Mouse (Mus musculus) neural tube, embryonic 13.5 days (tissue): ENCODE measurements around the gene Trmt61a. TPM values are rescaled to one million over a fixed set of nuclear protein-coding genes. Genes with fewer than 3 reads are reported as not detected.
"Not testable (repeated sequence)": the region's sequence is repeated elsewhere in the genome, so short reads cannot be mapped to it uniquely, and the experiment has no call there.

Source experiments
- ATAC-seq: fragments of 200-750 bp; cut with Nextera tagmentation; 2 replicates; pipeline ENCODE4 v1.8.0; 2017; ENCODE audit warnings: low read depth, mild to moderate bottlenecking, moderate TSS enrichment, moderate library complexity
- H3K27ac ChIP-seq: fragments of 300-500 bp; sonication (generic); replicated peaks from 2 replicates; pipeline ENCODE4 v1.5.1; 2015; ENCODE audit warnings: moderate library complexity, mild to moderate bottlenecking, inconsistent platforms
- H3K27me3 ChIP-seq: fragments of 300-500 bp; sonication (generic); 2 replicates; pipeline ENCODE4 v1.6.1; 2015; ENCODE audit warnings: mild to moderate bottlenecking, inconsistent platforms
- H3K36me3 ChIP-seq: fragments of 300-500 bp; sonication (generic); 2 replicates; pipeline ENCODE4 v1.6.1; 2015; ENCODE audit warnings: mild to moderate bottlenecking, inconsistent platforms
- H3K4me1 ChIP-seq: fragments of 300-500 bp; sonication (generic); replicated peaks from 2 replicates; pipeline ENCODE4 v1.6.1; 2015; ENCODE audit warnings: inconsistent platforms
- H3K4me2 ChIP-seq: fragments of 300-500 bp; sonication (generic); 2 replicates; pipeline ENCODE4 v1.6.1; 2015; ENCODE audit warnings: inconsistent platforms, mild to moderate bottlenecking, moderate library complexity
- H3K4me3 ChIP-seq: fragments of 300-500 bp; sonication (generic); 2 replicates; pipeline ENCODE4 v1.5.1; 2015; ENCODE audit warnings: mild to moderate bottlenecking, inconsistent platforms
- H3K9ac ChIP-seq: fragments of 300-500 bp; sonication (generic); 2 replicates; pipeline ENCODE4 v1.6.1; 2015; ENCODE audit warnings: moderate library complexity, mild to moderate bottlenecking, inconsistent platforms
- H3K9me3 ChIP-seq: fragments of 300-500 bp; sonication (generic); 2 replicates; pipeline ENCODE4 v1.6.1; 2016; ENCODE audit warnings: inconsistent platforms
- WGBS: fragments of 180-500 bp; shearing (Covaris S2); methylation state at CpG from one replicate; pipeline ENCODE4 v1.1.7; 2015; 5-methylcytosine and 5-hydroxymethylcytosine counted together
- polyA plus RNA-seq: library from polyadenylated mRNA; unstranded; fragments of >200 nt; fragmentation: Nextera tagmentation; extraction: Ambion mirVana; gene quantifications from 2 replicates; pipeline ENCODE4 v1.2.1, GENCODE M21; 2015

The Trmt61a gene
- polyA plus RNA-seq = 7.2 and 8.5 TPM in 2 replicates

DNA sequence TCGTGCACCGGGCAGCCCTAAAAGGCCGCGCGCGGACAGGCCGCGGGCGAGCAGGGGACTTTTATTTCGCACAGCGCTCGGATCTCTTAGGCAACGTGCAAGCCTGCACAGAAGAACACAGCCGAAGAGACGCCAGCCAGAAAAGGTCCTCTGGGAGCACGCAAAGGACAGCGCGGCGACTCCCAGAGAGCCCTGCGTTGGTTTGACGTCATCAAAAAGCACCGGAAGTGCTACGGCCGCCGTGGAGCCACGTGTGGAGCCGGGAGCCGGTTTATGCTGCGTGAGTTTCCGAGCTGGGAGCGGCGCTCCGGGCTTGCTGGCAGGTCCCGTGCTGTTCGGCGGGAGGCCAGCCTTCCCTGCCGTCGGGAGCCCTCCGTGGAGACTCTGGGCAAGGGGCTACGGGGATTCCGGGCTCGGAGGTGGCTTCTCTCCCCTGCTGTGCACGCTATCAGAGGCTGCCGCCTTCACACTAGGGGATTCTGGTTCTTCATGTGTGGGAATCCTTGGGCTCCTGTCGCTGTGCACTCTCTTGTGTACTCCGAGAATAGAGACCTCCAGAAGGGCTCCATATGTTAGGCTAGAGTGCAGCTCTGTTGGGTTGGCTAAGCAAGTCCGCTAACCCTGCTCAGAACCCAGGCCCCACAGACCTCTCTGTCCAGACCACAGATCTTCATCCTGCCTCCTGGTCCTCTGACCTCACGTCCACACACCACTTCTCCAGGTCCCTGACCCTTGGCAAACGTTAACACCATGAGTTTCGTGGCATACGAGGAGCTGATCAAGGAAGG lies at the start of gene Trmt61a:
Trmt61a (plus strand) TSS at position 224 of the 788 bp plus-strand sequence.
- under 1% methylated on average over 51 of the region's 51 CpGs for WGBS

DNA sequence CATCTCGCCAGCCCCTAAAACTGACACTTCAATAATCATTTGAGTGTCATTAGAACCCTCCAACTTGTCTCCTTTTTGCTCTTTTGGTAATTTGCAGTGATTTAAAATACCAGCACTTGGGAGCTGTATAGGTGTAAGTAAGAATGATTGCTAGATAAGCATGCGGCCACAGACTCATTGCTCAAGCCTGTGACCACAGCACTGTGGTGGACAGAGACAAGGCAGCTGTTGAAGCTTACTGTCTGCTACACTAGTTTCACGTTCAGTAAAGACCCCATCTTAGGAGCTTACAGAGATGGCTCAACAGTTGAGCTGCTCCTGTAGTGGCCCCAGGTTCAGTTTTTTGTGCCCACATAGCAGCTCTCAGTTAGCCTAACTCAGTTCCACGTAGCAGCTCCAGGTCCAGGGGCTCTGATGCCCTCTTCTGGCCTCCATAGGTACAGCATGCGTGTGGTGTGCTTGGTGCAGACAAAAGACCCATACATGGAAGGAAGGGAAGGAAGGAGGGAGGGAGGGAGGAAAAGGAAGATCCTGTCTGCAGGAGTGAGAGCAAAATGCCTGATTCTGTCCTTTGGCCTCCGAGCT lies 29.8 kb upstream of the Trmt61a start:
- H3K4me2 ChIP-seq = no peak overlapping the region
- no peak overlapping the region; the same call in 1 of the 2 replicates for H3K27ac ChIP-seq
- no peak overlapping the region for H3K4me3 ChIP-seq
- H3K4me1 ChIP-seq = no peaks in the 10 kb centered on the region
- peak; percentile 76; the same call in 1 of the 2 replicates for ATAC-seq
- peaks cover 95% of the 10 kb centered on the region for H3K36me3 ChIP-seq
- WGBS = 56% methylated on average over 6 of the region's 6 CpGs
- no peaks in the 10 kb centered on the region for H3K9me3 ChIP-seq
- H3K27me3 ChIP-seq = no peaks in the 10 kb centered on the region
- no peak overlapping the region for H3K9ac ChIP-seq

More for the DNA sequence above, at the start of gene Trmt61a:
- peaks cover 26% of the 10 kb centered on the region for H3K36me3 ChIP-seq
- no peaks in the 10 kb centered on the region; the same call in 1 of the 2 replicates for H3K27me3 ChIP-seq
- peak within 1 kb of the TSS; percentile 94 for H3K27ac ChIP-seq
- H3K4me1 ChIP-seq = peaks cover 29% of the 10 kb centered on the region
- peak within 1 kb of the TSS; percentile 62 for H3K4me3 ChIP-seq
- H3K4me2 ChIP-seq = peak within 1 kb of the TSS; percentile 73
- ATAC-seq = peak; percentile 92
- no peaks in the 10 kb centered on the region for H3K9me3 ChIP-seq
- H3K9ac ChIP-seq = peak within 1 kb of the TSS; percentile 77

DNA sequence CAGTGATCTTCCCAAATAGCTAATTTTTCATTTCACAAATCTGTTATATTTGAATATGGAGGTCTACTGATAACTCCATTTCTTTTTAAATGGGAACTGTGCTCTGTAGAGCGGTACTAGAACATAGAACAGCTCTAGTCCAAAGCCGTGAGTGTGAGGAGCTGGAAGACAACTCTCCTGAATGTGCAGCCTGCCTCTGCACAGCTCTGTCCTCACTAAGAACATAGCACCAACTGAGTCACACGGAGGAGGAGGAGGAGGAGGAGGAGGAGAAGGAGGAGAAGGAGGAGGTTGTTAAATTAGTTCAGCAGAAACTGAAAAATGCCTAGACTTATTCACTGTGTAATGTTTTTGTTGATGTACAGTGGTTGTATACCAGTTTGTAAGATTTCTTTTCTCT lies 25.0 kb upstream of the Trmt61a start:
- WGBS = 86% methylated on average over 3 of the region's 3 CpGs
- Histone ChIP-seq H3K36me3 (peaks cover 88% of the 10 kb centered on the region), H3K4me3 (no peak overlapping the region), H3K9ac (no peak overlapping the region), H3K9me3 (no peaks in the 10 kb centered on the region), H3K27me3 (no peaks in the 10 kb centered on the region), H3K4me2 (no peak overlapping the region), H3K27ac (no peak overlapping the region), H3K4me1 (no peaks in the 10 kb centered on the region; the same call in 1 of the 2 replicates)
- ATAC-seq = no peak

DNA sequence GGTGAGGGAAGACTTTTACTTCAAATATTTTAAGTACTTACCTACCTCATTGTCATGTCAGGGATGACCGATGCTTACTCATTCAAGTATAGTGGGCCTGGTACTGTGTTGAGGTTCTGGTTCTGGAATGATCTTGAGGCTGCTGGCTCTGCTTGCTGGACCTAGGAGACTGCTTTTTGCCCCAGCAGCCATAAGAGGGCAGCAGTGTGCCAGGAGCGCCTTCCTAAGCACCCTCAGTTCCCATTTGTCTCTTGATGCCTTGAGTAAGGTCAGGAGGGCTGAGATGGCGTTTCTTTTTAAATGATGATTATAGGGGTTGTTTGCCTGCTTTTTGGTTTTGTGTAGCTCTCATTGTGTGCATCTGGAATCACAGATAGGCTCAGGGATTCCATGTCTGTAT lies 24.5 kb upstream of the Trmt61a start:
- Histone ChIP-seq H3K4me1 (no peaks in the 10 kb centered on the region; the same call in 1 of the 2 replicates), H3K4me2 (no peak overlapping the region), H3K4me3 (no peak overlapping the region), H3K27ac (no peak overlapping the region), H3K9me3 (no peaks in the 10 kb centered on the region), H3K36me3 (peaks cover 85% of the 10 kb centered on the region), H3K27me3 (no peaks in the 10 kb centered on the region), H3K9ac (no peak overlapping the region)
- ATAC-seq = no peak
- 39% methylated on average over 3 of the region's 3 CpGs for WGBS

DNA sequence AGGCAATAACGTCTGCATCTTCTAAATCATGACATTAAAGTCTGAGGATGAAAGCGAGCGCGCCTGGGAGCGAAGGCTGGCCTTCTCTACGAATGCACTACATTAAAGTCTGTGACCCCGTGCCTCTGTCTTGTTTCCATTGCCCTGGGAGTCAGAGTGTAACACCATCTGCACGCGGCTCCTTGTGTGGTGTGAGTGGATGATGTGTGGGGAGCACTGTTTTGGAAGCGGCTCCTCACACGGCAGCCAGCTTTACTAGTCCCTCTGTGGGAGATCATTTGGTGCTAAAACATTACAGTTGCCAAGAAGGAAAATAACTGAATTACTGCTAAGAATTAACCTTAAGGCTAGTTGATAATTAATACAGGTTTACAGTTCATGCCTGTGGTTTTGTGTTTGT lies 22.2 kb upstream of the Trmt61a start:
- Histone ChIP-seq H3K27me3 (no peaks in the 10 kb centered on the region), H3K4me1 (no peaks in the 10 kb centered on the region; the same call in 1 of the 2 replicates), H3K9me3 (no peaks in the 10 kb centered on the region), H3K9ac (no peak overlapping the region), H3K36me3 (peaks cover 81% of the 10 kb centered on the region), H3K4me2 (no peak overlapping the region), H3K27ac (no peak overlapping the region), H3K4me3 (no peak overlapping the region)
- ATAC-seq = no peak
- 88% methylated on average over 11 of the region's 11 CpGs for WGBS

DNA sequence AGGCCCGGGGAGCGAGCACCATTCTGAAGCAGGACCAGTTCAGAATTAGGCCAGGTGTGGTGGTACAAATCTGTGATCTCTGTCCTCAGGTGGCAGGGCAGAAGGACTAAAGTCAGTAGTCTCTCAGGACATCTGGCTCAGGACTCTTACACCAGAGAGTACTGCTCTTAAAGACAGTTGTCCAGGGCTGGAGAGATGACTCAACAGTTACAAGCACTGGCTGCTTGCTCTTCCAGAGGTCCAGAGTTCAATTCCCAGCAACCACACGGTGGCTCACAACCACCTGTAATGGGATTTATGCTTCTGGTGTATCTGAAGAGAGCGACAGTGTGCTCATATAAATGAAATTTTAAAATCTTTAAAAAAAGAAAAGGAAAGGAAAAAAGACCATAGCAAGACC lies 18.6 kb upstream of the Trmt61a start:
- 99% methylated on average over 4 of the region's 4 CpGs for WGBS
- ATAC-seq = no peak
- no peaks in the 10 kb centered on the region for H3K9me3 ChIP-seq
- no peaks in the 10 kb centered on the region for H3K27me3 ChIP-seq
- H3K4me3 ChIP-seq = no peak overlapping the region
- no peak overlapping the region for H3K27ac ChIP-seq
- peaks cover 79% of the 10 kb centered on the region for H3K36me3 ChIP-seq
- no peak overlapping the region for H3K9ac ChIP-seq
- no peak overlapping the region for H3K4me2 ChIP-seq
- H3K4me1 ChIP-seq = peaks cover 7% of the 10 kb centered on the region; the same call in 1 of the 2 replicates

DNA sequence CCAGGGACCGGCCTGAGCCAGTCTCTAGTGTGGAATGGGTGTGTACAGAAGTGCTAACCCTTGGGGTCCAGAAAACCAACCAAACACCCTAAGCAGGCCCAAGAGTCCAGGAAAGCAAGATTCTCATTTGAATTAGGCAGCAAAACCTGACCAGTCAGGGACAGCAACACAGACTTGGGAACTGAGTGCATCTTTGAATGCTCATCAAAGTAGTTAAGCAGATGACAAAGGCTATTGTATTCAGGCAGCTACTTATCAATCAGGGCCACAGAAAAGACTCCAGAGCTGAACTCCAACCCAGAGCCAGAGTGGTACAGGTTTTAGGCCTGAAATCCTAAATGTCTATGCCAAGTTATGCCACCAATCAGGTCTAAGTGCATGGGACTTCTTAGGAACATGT lies 17.3 kb upstream of the Trmt61a start:
- no peaks in the 10 kb centered on the region for H3K9me3 ChIP-seq
- ATAC-seq = no peak
- no peak overlapping the region for H3K27ac ChIP-seq
- H3K9ac ChIP-seq = no peak overlapping the region
- no peaks in the 10 kb centered on the region for H3K27me3 ChIP-seq
- WGBS = 89% methylated on average over 1 of the region's 1 CpGs
- H3K36me3 ChIP-seq = peaks cover 73% of the 10 kb centered on the region
- H3K4me1 ChIP-seq = peaks cover 8% of the 10 kb centered on the region; the same call in 1 of the 2 replicates
- H3K4me3 ChIP-seq = no peak overlapping the region
- no peak overlapping the region for H3K4me2 ChIP-seq

DNA sequence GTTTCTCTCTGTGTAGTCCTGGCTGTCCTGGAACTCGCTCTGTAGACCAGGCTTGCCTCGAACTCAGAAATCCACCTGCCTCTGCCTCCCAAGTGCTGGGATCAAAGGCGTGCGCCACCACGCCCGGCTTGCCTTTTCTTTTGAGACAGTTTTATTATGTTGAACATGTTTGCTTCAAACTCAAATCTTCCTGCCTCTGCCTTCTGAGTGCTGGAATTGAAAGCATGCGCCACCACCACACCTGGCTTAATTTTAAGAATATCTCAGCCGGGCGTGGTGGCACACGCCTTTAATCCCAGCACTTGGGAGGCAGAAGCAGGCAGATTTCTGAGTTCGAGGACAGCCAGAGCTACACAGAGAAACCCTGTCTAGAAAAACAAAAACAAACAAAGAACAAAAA lies 16.4 kb upstream of the Trmt61a start:
- peaks cover 69% of the 10 kb centered on the region for H3K36me3 ChIP-seq
- not testable (repeated sequence) for ATAC-seq
- WGBS = 97% methylated on average over 11 of the region's 11 CpGs

DNA sequence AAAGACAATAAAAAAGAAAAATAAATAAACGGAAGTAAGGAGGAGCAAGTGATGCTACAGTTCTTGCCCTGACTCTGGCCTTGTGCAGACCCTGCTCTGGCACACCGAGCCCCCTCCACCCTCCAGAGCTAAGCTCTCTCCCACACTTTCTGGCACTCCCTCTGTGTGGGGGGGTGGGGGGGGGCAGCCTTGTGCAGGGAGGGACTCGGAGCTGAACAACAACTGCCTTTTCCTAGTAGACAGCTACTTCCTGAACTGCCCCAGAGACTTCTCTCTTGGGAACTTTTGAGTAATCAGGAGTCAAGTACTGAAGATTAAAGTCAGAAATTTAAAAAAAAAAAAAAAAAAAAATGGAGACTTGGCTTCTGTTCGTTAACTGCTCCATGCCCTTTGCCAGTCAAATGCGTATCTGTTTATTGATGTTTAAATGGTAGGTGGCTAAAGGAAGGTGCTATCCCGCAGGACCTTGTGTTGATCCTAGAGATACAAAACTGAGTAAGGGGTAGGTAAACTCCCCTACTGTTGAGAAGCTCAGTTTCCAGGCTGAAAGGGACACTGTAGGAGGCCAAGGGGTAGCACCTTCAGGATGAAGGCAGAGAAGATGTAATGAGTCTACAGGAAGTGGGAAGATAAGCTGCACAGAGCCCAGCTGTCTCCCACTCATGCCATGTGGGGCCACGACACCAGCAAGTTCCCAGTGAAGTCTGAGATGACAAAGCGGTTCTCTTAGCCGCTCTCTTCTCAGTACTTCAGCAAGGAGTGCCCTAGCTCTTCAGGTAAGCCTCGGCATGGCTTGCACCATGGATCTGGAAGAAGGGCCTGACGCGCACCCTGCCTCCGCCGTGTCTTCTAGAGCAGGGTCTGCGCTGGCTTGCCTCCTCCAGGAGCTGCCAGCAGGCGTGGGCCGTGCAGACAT lies 14.4 kb upstream of the Trmt61a start:
- H3K9ac ChIP-seq = no peak overlapping the region
- peaks cover 63% of the 10 kb centered on the region for H3K36me3 ChIP-seq
- H3K4me2 ChIP-seq = no peak overlapping the region
- peak overlapping the region; percentile 59; the same call in 1 of the 2 replicates for H3K27ac ChIP-seq
- H3K4me3 ChIP-seq = no peak overlapping the region
- no peaks in the 10 kb centered on the region for H3K9me3 ChIP-seq
- peaks cover 17% of the 10 kb centered on the region for H3K4me1 ChIP-seq
- ATAC-seq = no peak
- H3K27me3 ChIP-seq = no peaks in the 10 kb centered on the region
- WGBS = 80% methylated on average over 17 of the region's 17 CpGs

More for the DNA sequence above, 16.4 kb upstream of the Trmt61a start:
- H3K9me3 ChIP-seq, H3K4me3 ChIP-seq, H3K9ac ChIP-seq, H3K4me1 ChIP-seq, H3K27ac ChIP-seq, H3K27me3 ChIP-seq, H3K4me2 ChIP-seq: not testable (repeated sequence)

DNA sequence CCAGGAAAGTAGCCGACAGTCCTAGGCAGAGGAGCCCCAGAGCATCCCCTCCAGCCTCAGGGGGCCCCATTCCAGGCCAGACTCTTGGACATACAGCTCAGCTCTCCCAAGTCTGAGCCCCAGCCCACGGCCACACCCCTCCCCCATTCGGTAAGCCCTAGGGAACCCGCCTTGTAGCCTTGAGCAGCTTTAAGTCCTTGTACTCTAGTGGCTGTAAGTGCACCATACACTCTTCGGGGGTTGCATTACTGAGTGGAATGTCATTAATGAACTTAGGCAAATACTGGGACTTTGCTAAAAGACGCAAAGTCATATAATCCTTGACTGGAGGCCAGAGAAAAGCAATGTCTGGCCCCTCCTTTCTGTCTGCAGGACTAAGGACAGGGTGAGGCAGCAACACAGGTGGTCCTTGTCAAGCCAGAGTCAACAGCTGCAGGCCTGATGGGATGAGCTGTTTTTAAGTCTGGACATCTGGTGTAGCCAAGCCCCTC lies 13.7 kb upstream of the Trmt61a start:
- Histone ChIP-seq H3K4me1 (peaks cover 24% of the 10 kb centered on the region), H3K4me2 (no peak overlapping the region), H3K4me3 (no peak overlapping the region), H3K27ac (peak overlapping the region; percentile 59; the same call in 1 of the 2 replicates), H3K9ac (no peak overlapping the region), H3K27me3 (no peaks in the 10 kb centered on the region), H3K36me3 (peaks cover 65% of the 10 kb centered on the region), H3K9me3 (no peaks in the 10 kb centered on the region)
- no peak for ATAC-seq
- 59% methylated on average over 6 of the region's 6 CpGs for WGBS

DNA sequence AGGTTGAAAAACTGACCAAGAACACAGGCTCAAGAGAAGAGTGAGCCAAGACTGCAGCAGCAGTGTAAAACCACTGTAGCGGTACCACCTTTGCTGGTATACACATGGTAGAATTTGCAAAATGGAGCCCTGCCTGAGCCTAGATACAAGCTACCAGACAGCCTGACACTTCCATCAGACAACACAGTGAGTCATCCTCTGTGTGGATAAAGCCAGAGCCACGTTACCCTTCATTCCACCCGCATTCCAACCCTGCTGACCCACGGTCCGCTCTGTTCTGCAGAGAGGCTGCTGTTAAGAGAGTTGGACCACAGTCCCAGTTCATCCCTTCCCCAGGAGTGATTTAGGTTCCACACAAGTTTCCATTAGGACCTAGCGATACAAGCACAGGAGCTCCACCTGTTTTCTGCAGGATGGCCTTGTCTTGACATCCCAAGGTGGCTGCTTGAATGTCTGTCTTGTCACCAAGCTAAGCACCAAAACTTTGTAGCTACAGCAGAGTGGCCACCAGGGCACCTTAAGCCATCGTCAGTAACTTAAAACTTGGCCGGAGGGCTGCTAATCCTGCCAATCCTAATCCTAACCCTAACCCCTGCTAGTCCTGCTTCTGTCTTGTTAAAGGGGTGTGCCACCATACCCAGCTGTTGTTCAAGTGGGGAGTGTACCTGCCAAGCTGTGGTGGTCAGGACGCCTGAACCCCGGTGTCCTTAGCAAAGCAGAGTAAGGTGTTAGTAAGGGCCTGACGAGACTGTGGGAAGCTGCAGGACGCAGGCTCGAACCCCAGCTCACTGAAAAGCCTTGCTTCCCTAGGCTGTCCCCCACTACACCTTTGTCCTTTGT lies 12.6 kb upstream of the Trmt61a start:
- H3K4me3 ChIP-seq = no peak overlapping the region
- no peaks in the 10 kb centered on the region for H3K27me3 ChIP-seq
- WGBS = 85% methylated on average over 13 of the region's 13 CpGs
- no peak overlapping the region for H3K9ac ChIP-seq
- H3K27ac ChIP-seq = no peak overlapping the region
- peaks cover 35% of the 10 kb centered on the region for H3K4me1 ChIP-seq
- no peak overlapping the region for H3K4me2 ChIP-seq
- H3K36me3 ChIP-seq = peaks cover 64% of the 10 kb centered on the region
- ATAC-seq = no peak
- H3K9me3 ChIP-seq = no peaks in the 10 kb centered on the region
